Mouse (Mus musculus): ENCODE measurements at regions not wholly inside any gene's neighbourhood (a gene's known extent, or its start where the extent isn't known, plus 50 kb on each side); places are given as distances from the start of the nearest gene placed in this dataset.
A peak's percentile ranks its signal among the peaks of the same experiment; 100 is the strongest.

DNA sequence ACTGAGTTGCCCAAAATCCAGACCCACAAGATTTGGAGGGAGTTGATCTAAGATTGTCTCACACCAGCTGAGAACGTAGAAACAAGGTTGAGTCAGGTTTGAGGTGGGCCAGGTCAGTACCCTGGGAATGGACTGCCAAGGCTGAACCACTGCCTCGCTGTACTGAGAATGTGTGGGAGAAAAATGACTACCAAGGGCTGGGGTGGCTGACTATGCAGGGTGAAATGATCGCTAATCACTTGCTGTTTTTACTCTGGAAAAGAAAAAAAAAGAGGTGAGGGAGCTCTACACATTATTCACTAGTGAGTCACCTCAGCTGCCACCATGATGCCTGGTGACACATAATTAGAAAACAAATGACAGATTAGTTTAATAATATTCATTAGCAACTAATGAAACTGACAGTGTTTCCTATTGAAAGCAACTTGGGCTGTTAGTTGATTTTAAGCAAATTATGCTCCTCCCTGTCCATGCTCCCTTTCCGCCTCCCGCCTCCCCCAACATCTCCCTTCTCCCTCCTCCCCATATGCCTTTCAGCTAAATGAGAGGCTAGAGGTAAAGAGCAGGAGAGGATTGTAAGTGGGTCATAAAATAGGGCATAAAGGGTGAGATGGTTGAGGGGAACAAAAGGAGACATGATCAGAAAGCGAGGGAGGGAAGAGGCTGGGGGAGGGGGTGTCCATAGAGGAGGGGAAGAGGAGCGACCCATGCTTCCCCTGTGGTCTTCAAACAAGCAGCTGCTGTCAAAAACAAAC is 110.8 kb downstream of the Psat1 start:
- no peak overlapping the region for H3K4me2 ChIP-seq (ENCODE audit: low read depth, low read length, poor library complexity, severe bottlenecking)
- no peak for DNase-seq (ENCODE audit: low spot score)
- no peaks in the 10 kb centered on the region for H3K9me3 ChIP-seq (ENCODE audit: low read length)
- WGBS, result 50% methylated on average over 7 of the region's 7 CpGs
- no peaks in the 10 kb centered on the region for H3K36me3 ChIP-seq (ENCODE audit: insufficient read depth, low read length)
- TF ChIP-seq CTCF (IDR thresholded peaks at IDR 0.05), result no peak
- 0 out of 2 replicates have a peak, but pooled peaks have one; percentile 20 for ATAC-seq (ENCODE audit: low FRiP score)
- H3K27me3 ChIP-seq (ENCODE audit: insufficient read depth, low read length), result no peaks in the 10 kb centered on the region
- H3K4me1 ChIP-seq (ENCODE audit: insufficient read depth, low read length), result 0 out of 2 replicates have a peak, but pooled peaks cover 9% of the 10 kb centered on the region
- no peak overlapping the region for H3K9ac ChIP-seq (replicated peaks; ENCODE audit: low read length, poor library complexity, severe bottlenecking)
- peak overlapping the region; percentile 34; the same call in 1 of the 2 replicates for H3K27ac ChIP-seq (ENCODE audit: low read depth, low read length)
- H3K4me3 ChIP-seq (ENCODE audit: low read depth, low read length), result no peak overlapping the region

DNA sequence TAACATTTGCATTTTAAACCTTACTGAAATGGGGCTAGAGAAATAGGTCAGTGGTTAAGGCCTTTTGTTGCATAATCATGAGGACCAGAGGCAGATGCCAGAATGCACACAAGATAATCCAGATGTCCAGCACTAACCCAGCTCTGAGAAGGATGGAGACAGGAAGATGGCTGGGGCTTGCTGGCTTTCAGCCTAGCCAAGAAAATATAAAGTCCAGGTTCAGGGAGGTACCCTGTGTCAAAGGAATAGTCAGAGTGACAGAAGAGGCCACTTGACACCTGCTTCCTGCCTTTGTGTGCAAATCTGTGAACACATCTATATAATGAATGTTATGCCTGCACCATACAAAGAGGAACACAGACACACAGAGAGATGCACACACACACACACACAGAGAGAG is 116.8 kb downstream of the Psat1 start:
- no peak for TF ChIP-seq CTCF (IDR thresholded peaks at IDR 0.05)

DNA sequence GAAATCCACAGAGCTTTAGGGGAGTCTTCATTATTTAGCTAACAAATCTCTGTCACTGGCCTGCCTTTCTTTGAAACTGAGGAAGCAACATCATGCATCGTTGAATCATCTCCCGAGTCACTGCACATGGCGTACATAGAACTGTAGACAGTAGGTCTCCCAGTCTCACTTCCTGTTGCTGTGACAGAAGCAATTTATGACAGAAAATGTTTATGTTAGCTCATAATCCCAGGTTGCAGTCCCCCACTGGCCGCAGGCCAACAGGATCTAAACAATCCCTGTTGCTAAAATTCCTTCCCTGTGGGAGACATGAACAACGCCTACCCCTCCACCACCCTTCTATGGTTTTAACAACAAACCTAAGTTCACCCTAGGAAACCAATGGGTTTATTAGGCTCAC is 118.0 kb downstream of the Psat1 start:
- H3K9ac ChIP-seq (replicated peaks; ENCODE audit: low read length, poor library complexity, severe bottlenecking), result no peak overlapping the region
- no peaks in the 10 kb centered on the region for H3K27me3 ChIP-seq (ENCODE audit: insufficient read depth, low read length)
- DNase-seq (ENCODE audit: low spot score), result no peak
- no peaks in the 10 kb centered on the region for H3K36me3 ChIP-seq (ENCODE audit: insufficient read depth, low read length)
- 83% methylated on average over 5 of the region's 5 CpGs for WGBS
- no peaks in the 10 kb centered on the region for H3K4me1 ChIP-seq (ENCODE audit: insufficient read depth, low read length)
- ATAC-seq (ENCODE audit: low FRiP score), result no peak
- H3K27ac ChIP-seq (ENCODE audit: low read depth, low read length), result no peak overlapping the region
- TF ChIP-seq CTCF (IDR thresholded peaks at IDR 0.05), result no peak
- no peak overlapping the region for H3K4me2 ChIP-seq (ENCODE audit: low read depth, low read length, poor library complexity, severe bottlenecking)
- no peaks in the 10 kb centered on the region for H3K9me3 ChIP-seq (ENCODE audit: low read length)
- H3K4me3 ChIP-seq (ENCODE audit: low read depth, low read length), result no peak overlapping the region

More for the DNA sequence above, 116.8 kb downstream of the Psat1 start:
- no peak overlapping the region for H3K27ac ChIP-seq (ENCODE audit: low read depth, low read length)
- no peaks in the 10 kb centered on the region for H3K4me1 ChIP-seq (ENCODE audit: insufficient read depth, low read length)
- H3K36me3 ChIP-seq (ENCODE audit: insufficient read depth, low read length), result no peaks in the 10 kb centered on the region
- ATAC-seq (ENCODE audit: low FRiP score) (no peak), DNase-seq (ENCODE audit: low spot score) (no peak)
- no peaks in the 10 kb centered on the region for H3K9me3 ChIP-seq (ENCODE audit: low read length)
- H3K9ac ChIP-seq (replicated peaks; ENCODE audit: low read length, poor library complexity, severe bottlenecking), result no peak overlapping the region
- no peak overlapping the region for H3K4me2 ChIP-seq (ENCODE audit: low read depth, low read length, poor library complexity, severe bottlenecking)
- no peak overlapping the region for H3K4me3 ChIP-seq (ENCODE audit: low read depth, low read length)
- no peaks in the 10 kb centered on the region for H3K27me3 ChIP-seq (ENCODE audit: insufficient read depth, low read length)

DNA sequence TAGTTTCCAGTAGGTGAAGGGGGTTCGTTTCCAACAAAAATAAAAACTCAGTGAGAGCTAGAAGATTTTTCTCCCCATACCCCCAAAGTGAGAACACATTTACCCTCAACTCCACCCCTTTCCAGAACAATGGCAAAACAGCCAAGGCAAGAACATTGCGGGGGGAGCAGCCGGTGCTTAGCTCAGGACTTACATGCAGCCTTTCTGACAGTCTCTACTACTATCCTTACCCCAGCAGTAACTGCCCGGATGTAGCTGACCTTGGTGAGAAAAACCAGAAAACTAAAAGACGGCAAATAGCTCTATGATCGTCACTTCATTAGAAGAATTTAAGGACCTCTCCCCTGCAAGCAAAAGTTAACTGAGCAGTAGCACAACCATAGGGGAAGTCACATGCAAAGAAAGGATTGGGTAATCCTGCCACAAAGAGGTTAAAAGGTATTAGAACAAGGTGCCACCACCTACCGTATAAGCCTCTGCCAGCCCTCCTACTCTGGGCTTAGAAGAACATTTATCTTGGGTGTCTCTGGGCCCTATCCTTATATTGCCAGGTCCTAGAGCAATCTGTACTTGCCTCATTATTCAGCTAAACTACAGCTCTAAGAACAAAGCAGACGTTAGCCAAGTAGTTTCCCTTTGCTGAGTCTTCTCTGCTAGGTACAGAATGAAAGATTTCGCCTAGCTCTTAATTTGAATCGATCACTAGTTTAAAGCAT is 119.0 kb downstream of the Psat1 start:
- Histone ChIP-seq H3K36me3 (ENCODE audit: insufficient read depth, low read length) (no peaks in the 10 kb centered on the region), H3K9me3 (ENCODE audit: low read length) (no peaks in the 10 kb centered on the region), H3K9ac (replicated peaks; ENCODE audit: low read length, poor library complexity, severe bottlenecking) (no peak overlapping the region), H3K4me3 (ENCODE audit: low read depth, low read length) (no peak overlapping the region), H3K4me1 (ENCODE audit: insufficient read depth, low read length) (no peaks in the 10 kb centered on the region), H3K27ac (ENCODE audit: low read depth, low read length) (no peak overlapping the region), H3K4me2 (ENCODE audit: low read depth, low read length, poor library complexity, severe bottlenecking) (no peak overlapping the region), H3K27me3 (ENCODE audit: insufficient read depth, low read length) (no peaks in the 10 kb centered on the region)
- no peak for DNase-seq (ENCODE audit: low spot score)
- no peak for ATAC-seq (ENCODE audit: low FRiP score)
- WGBS, result 84% methylated on average over 10 of the region's 10 CpGs
- TF ChIP-seq CTCF (IDR thresholded peaks at IDR 0.05), result no peak

DNA sequence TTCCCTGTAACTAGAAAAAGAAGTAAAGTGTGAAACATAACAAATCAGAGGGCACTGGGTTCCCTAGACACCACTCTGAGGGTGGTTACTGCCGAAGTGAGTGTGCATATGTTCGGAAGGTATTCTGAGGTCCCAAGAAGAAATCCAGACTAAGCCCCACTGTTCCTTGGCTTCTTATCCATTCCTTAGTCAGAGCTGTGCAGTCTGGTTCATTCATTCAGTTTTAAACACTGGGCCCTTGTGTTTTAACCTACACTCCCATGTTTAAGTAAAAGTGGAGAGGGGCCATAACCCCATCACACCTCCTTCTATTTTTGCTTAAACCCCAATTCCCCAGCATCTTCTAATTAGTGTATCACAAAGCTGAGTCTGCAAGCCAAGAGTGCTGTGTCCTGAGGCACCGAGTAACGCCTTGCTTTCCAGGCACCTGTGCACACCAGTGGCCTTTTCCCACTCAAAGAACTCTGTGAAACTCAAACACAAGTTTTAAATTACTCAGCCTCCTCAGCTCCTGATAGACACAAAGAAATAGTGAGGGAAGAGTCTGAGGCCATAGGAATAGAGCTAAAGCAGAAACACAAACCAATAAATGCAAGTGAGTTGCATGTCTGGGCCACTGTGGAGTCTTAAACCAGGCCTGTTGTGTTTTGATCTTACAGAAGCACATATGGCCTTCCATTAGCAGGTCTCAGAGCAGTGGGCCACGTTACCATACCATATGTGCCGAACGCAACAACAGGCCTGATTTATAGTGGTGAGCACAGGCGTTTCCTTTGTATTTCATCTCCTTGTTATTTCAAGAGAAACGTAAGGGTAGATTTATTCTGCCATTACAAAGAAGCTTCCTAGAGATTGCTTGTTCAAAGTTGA is 119.8 kb downstream of the Psat1 start:
- Histone ChIP-seq H3K4me2 (ENCODE audit: low read depth, low read length, poor library complexity, severe bottlenecking) (no peak overlapping the region), H3K9me3 (ENCODE audit: low read length) (no peaks in the 10 kb centered on the region), H3K4me1 (ENCODE audit: insufficient read depth, low read length) (no peaks in the 10 kb centered on the region), H3K27me3 (ENCODE audit: insufficient read depth, low read length) (no peaks in the 10 kb centered on the region), H3K27ac (ENCODE audit: low read depth, low read length) (no peak overlapping the region), H3K4me3 (ENCODE audit: low read depth, low read length) (no peak overlapping the region), H3K9ac (replicated peaks; ENCODE audit: low read length, poor library complexity, severe bottlenecking) (no peak overlapping the region), H3K36me3 (ENCODE audit: insufficient read depth, low read length) (no peaks in the 10 kb centered on the region)
- DNase-seq (ENCODE audit: low spot score) (no peak), ATAC-seq (ENCODE audit: low FRiP score) (no peak)
- 77% methylated on average over 9 of the region's 9 CpGs for WGBS
- TF ChIP-seq CTCF (IDR thresholded peaks at IDR 0.05), result no peak
